Mouse (Mus musculus) left cerebral cortex, adult 8-10 months (tissue): ENCODE measurements around the gene Isoc2a. TPM values are rescaled to one million over a fixed set of nuclear protein-coding genes. Genes with fewer than 3 reads are reported as not detected.

Source experiments
- DNase-seq, 2 experiments: peaks; one replicate each; pipeline ENCODE4 v3.0.0; 2022; ENCODE audit warnings: low spot score in 2 of 2
- total RNA-seq, 4 experiments: library from RNA; stranded (reverse); gene quantifications; 2 replicates each; pipeline ENCODE4 v1.2.4; 2022

Isoc2a gene
- total RNA-seq, 4 experiments from 2014 or later: 16.1 to 17.7 (median 17.1) TPM

GRCm38 (mm10) chr7:4936832-4937231 is 59.9 kb downstream of the Isoc2a start:
- no peak for DNase-seq

DNA sequence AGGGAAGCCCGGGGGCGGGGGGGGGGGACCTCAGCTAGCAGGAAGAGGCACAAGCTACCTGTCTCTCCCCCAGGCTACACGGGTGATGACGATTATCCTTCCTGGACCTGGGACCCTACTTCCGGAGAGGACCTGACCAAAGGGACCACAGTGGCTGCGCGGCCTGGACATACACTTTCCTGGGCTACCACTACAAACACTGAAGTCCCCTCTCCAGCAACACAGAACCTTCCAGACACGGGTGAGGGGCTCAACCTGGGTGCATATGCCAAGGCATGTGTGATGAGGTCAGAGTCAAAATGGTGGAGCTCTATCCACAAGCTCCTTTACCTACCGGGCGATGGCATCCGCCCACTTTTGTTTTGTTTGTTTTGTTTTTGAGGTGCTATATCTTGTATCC is 60.4 kb downstream of the Isoc2a start:
- DNase-seq: no peak

- no peak for DNase-seq
These were observed 61.5 kb downstream of the Isoc2a start for GRCm38 (mm10) chr7:4938456-4938855.

- peak in 1 of 2 experiments; percentile 73 for DNase-seq
These were observed 63.1 kb downstream of the Isoc2a start for GRCm38 (mm10) chr7:4940068-4940479.

GRCm38 (mm10) chr7:4942673-4943072 is 65.7 kb downstream of the Isoc2a start:
- DNase-seq: no peak

GRCm38 (mm10) chr7:4943223-4943815 is 66.4 kb downstream of the Isoc2a start:
- peak; percentile 88 to 97 for DNase-seq

Other genes starting within 250 kb of the Isoc2a start
- 10 to 100 TPM in 3 of 4 experiments, 1 to 10 TPM in 1; 9.1 to 12.5 (median 12.2) TPM for gene Tmem86b, start 245.7 kb upstream of the Isoc2a start, total RNA-seq
- gene Ppp6r1, start 218.1 kb upstream of the Isoc2a start, total RNA-seq: 100 to 1,000 TPM; 118 to 128 (median 127) TPM
- 10 to 100 TPM; 83.7 to 95.5 (median 89.4) TPM for gene Hspbp1, start 192.1 kb upstream of the Isoc2a start, total RNA-seq
- gene Brsk1, start 186.5 kb upstream of the Isoc2a start, total RNA-seq: 100 to 1,000 TPM; 377 to 435 (median 401) TPM
- gene Tmem150b, start 151.9 kb upstream of the Isoc2a start, total RNA-seq: under 1 TPM in 2 of 4 experiments, not detected in 2; 0.16 to 0.21 TPM
- gene Kmt5c, start 137.0 kb upstream of the Isoc2a start, total RNA-seq: 10 to 100 TPM; 22.0 to 31.3 (median 25.3) TPM
- gene Cox6b2, start 124.1 kb upstream of the Isoc2a start, total RNA-seq: 1 to 10 TPM; 5.1 to 8.7 (median 6.8) TPM
- gene Fam71e2, start 105.9 kb upstream of the Isoc2a start, total RNA-seq: not detected
- gene Il11, start 94.3 kb upstream of the Isoc2a start, total RNA-seq: under 1 TPM; 0.26 to 0.70 (median 0.39) TPM
- not detected for gene Tmem190, start 94.2 kb upstream of the Isoc2a start, total RNA-seq
- gene Tmem238, start 87.5 kb upstream of the Isoc2a start, total RNA-seq: 1 to 10 TPM; 3.0 to 4.2 (median 3.1) TPM
- gene Rpl28, start 84.3 kb upstream of the Isoc2a start, total RNA-seq: 100 to 1,000 TPM; 329 to 537 (median 413) TPM
- 100 to 1,000 TPM; 103 to 130 (median 112) TPM for gene Ube2s, start 64.6 kb upstream of the Isoc2a start, total RNA-seq
- 100 to 1,000 TPM; 105 to 117 (median 110) TPM for gene Shisa7, start 32.5 kb upstream of the Isoc2a start, total RNA-seq
- 1 to 10 TPM; 8.3 to 10.0 (median 9.1) TPM for gene Isoc2b, start 6.9 kb upstream of the Isoc2a start, total RNA-seq
- under 1 TPM in 3 of 4 experiments, not detected in 1; 0.48 to 0.65 (median 0.51) TPM for gene Gm36210, start 29.4 kb downstream of the Isoc2a start, total RNA-seq
- 10 to 100 TPM; 14.7 to 16.8 (median 15.5) TPM for gene Zfp628, start 38.1 kb downstream of the Isoc2a start, total RNA-seq
- gene Nat14, start 44.9 kb downstream of the Isoc2a start, total RNA-seq: 100 to 1,000 TPM in 1 of 4 experiments, 10 to 100 TPM in 3; 94.7 to 100 (median 95.8) TPM
- 1 to 10 TPM; 2.1 to 3.5 (median 2.6) TPM for gene Ssc5d, start 48.6 kb downstream of the Isoc2a start, total RNA-seq
- gene Sbk2, start 87.3 kb downstream of the Isoc2a start, total RNA-seq: under 1 TPM; 0.16 to 0.68 (median 0.26) TPM
- 1 to 10 TPM in 3 of 4 experiments, under 1 TPM in 1; 0.88 to 1.3 (median 1.1) TPM for gene Sbk3, start 94.0 kb downstream of the Isoc2a start, total RNA-seq
- gene Zfp579, start 119.0 kb downstream of the Isoc2a start, total RNA-seq: 10 to 100 TPM; 23.3 to 31.7 (median 25.0) TPM
- gene Zfp524, start 137.3 kb downstream of the Isoc2a start, total RNA-seq: 1 to 10 TPM; 6.3 to 7.8 (median 6.5) TPM
- 10 to 100 TPM; 21.3 to 23.5 (median 23.2) TPM for gene Fiz1, start 137.5 kb downstream of the Isoc2a start, total RNA-seq
- not detected for gene Gm44973, start 138.3 kb downstream of the Isoc2a start, total RNA-seq
- 10 to 100 TPM; 33.5 to 38.8 (median 35.8) TPM for gene Zfp865, start 143.2 kb downstream of the Isoc2a start, total RNA-seq
- gene Ccdc106, start 143.4 kb downstream of the Isoc2a start, total RNA-seq: 10 to 100 TPM; 55.7 to 63.0 (median 59.8) TPM
- 1 to 10 TPM in 1 of 4 experiments, not detected in 3; 1.5 TPM for gene 4632433K11Rik, start 157.0 kb downstream of the Isoc2a start, total RNA-seq
- gene Zfp784, start 161.3 kb downstream of the Isoc2a start, total RNA-seq: 1 to 10 TPM; 5.4 to 6.0 (median 5.7) TPM
- 10 to 100 TPM; 25.2 to 31.7 (median 27.2) TPM for gene Zfp580, start 174.4 kb downstream of the Isoc2a start, total RNA-seq
- gene U2af2, start 185.0 kb downstream of the Isoc2a start, total RNA-seq: 100 to 1,000 TPM; 159 to 182 (median 174) TPM
- gene Epn1, start 203.1 kb downstream of the Isoc2a start, total RNA-seq: 100 to 1,000 TPM; 395 to 439 (median 410) TPM
- not detected for gene Rfpl4, start 239.8 kb downstream of the Isoc2a start, total RNA-seq
- gene Rasl2-9, start 248.8 kb downstream of the Isoc2a start, total RNA-seq: under 1 TPM in 3 of 4 experiments, not detected in 1; 0.34 to 0.51 (median 0.36) TPM